Comparison of ENCODE assay signal across 9 mouse cellular contexts in the genomic region with DNA sequence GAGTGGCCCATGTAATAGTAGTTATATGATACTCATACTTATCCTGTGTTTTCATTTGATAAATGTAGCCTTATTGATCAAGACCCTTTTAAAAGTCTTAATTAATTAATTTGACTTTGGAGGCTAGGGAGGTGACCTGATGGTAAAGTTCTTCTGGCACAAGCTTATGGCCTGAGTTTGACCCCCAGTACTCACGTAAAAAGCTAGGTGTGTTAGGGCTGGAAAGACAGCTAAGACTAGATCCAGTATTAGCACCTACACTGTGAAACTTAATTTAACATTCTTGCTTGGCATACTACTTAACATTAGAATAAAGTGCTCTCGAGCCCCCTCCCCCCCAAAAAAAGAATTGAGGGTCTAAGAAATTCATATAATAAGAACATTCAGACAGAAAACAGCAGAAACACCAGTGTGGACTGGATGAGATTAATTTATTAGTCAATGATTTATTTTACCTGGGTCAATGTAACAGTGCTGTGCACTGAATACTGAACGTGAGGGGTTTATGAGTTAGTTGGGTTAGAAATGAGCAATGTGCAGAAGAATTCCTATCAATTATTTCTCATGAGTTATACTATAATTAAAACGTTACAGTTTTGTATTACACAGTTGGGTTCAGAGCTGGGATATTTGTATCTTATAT. TPM values are rescaled to one million over a fixed set of nuclear protein-coding genes. Genes with fewer than 3 reads are reported as not detected.
A peak's percentile ranks its signal among the peaks of the same experiment; 100 is the strongest.
DNase-seq lines count a peak whose midpoint lies in the region; ATAC-seq and TF ChIP-seq lines count a peak whose summit lies in the region.
"Had no signal": no experiment of that assay in that cellular context is flagged by ENCODE, and none has a peak within 500 bp of the region (broad histone marks: within the 10 kb centered on the region; RNA-seq: fewer than 3 reads in every experiment).

No protein-coding gene starts in this region.

- H3K4me3 ChIP-seq in hindbrain, embryonic 13.5 days: no peak overlapping the region
- H3K4me3 ChIP-seq in midbrain, embryonic 11.5 days (ENCODE audit: low read depth, low read length): peak overlapping the region; percentile 94; the same call in 1 of the 2 replicates

- peaks cover 16% of the 10 kb centered on the region for H3K4me1 ChIP-seq in hindbrain, embryonic 13.5 days (replicated peaks)
- no peaks in the 10 kb centered on the region; the same call in 1 of the 2 replicates for H3K4me1 ChIP-seq in midbrain, embryonic 11.5 days (ENCODE audit: control insufficient read depth, insufficient read depth, low read length)

- no peak overlapping the region for H3K9ac ChIP-seq in hindbrain, embryonic 13.5 days
- no peak overlapping the region for H3K9ac ChIP-seq in midbrain, embryonic 11.5 days (ENCODE audit: low read length)

- 57% methylated on average over 4 of the region's 4 CpGs for WGBS in hindbrain, embryonic 13.5 days
- 55% methylated on average over 4 of the region's 4 CpGs for WGBS in midbrain, embryonic 11.5 days

- TF ChIP-seq POLR2A in brain, embryonic 14.5 days (IDR thresholded peaks at IDR 0.05; ENCODE audit: borderline replicate concordance, extremely low read depth, insufficient read depth, insufficient read length, poor library complexity, severe bottlenecking): no peak

- no peak for TF ChIP-seq CTCF in brain, embryonic 14.5 days (IDR thresholded peaks at IDR 0.05; ENCODE audit: borderline replicate concordance, extremely low read depth, insufficient read depth, insufficient read length)

- H3K4me2 ChIP-seq in hindbrain, embryonic 13.5 days: peak overlapping the region; percentile 61
- peak overlapping the region; percentile 22; the same call in 1 of the 2 replicates for H3K4me2 ChIP-seq in midbrain, embryonic 11.5 days

- H3K36me3 ChIP-seq in hindbrain, embryonic 13.5 days: peaks cover 11% of the 10 kb centered on the region
- H3K36me3 ChIP-seq in midbrain, embryonic 11.5 days (ENCODE audit: control insufficient read depth, insufficient read depth, low read length): 0 out of 2 replicates have a peak, but pooled peaks cover 2% of the 10 kb centered on the region

- H3K9me3 ChIP-seq in hindbrain, embryonic 13.5 days: no peaks in the 10 kb centered on the region
- no peaks in the 10 kb centered on the region for H3K9me3 ChIP-seq in midbrain, embryonic 11.5 days (ENCODE audit: control insufficient read depth, low read length)

- peak; percentile 42 for DNase-seq in heart, adult 11 months
- DNase-seq in heart, adult 9 months (ENCODE audit: low spot score in 2 of 2): no peak
- peak; percentile 16 for DNase-seq in brain, embryonic 14.5 days (ENCODE audit: low read depth)
- no peak for DNase-seq in midbrain, embryonic 11.5 days (ENCODE audit: low spot score, missing footprints)
- DNase-seq in left cerebral cortex, postnatal 36 days (ENCODE audit: low spot score in 2 of 2): no peak
- DNase-seq in frontal cortex, adult 2 months (ENCODE audit: extremely low spot score in 1 of 2, low spot score in 1 of 2): no peak
- no peak for DNase-seq in Muller cell, postnatal 12 days (ENCODE audit: inconsistent ontology term)

- peak; percentile 38 for ATAC-seq in hindbrain, embryonic 13.5 days (ENCODE audit: low FRiP score)
- ATAC-seq in midbrain, embryonic 11.5 days (ENCODE audit: low FRiP score): peak; percentile 41

- no peak overlapping the region for H3K27ac ChIP-seq in hindbrain, embryonic 13.5 days
- H3K27ac ChIP-seq in midbrain, embryonic 11.5 days (ENCODE audit: low read depth, low read length): no peak overlapping the region

- intact Hi-C loops in left cerebral cortex, postnatal 36 days (cut with DNase I): no loop called here

- no peaks in the 10 kb centered on the region for H3K27me3 ChIP-seq in hindbrain, embryonic 13.5 days
- H3K27me3 ChIP-seq in midbrain, embryonic 11.5 days (ENCODE audit: control insufficient read depth, insufficient read depth, low read length): no peaks in the 10 kb centered on the region

RNA-seq across cellular contexts. Expression of a gene that starts 2.7 kb away (rescaled TPM):
- not detected in 2 replicates for polyA plus RNA-seq in brain, embryonic 14.5 days (2012; rRNA removed)
- polyA plus RNA-seq in hindbrain, embryonic 13.5 days (2015; fragmentation: Nextera tagmentation; extraction: Ambion mirVana): not detected in 2 replicates
- polyA plus RNA-seq in midbrain, embryonic 11.5 days (2014; fragmentation: Nextera tagmentation; extraction: Ambion mirVana): not detected in 2 replicates
- total RNA-seq in left cerebral cortex, postnatal 36 days (2021): not detected
- 0.08 TPM in 1 of 2 replicates, not detected in the other for polyA plus RNA-seq in frontal cortex, adult 2 months (2012; rRNA removed)
- total RNA-seq: left cerebral cortex, adult 8-10 months had no signal

RNA-seq across cellular contexts. Expression of a gene that starts 8.7 kb away (rescaled TPM):
- polyA plus RNA-seq in brain, embryonic 14.5 days (2012; rRNA removed): 52.7 and 73.9 TPM in 2 replicates
- polyA plus RNA-seq in hindbrain, embryonic 13.5 days (2015; fragmentation: Nextera tagmentation; extraction: Ambion mirVana): 63.4 and 65.8 TPM in 2 replicates
- polyA plus RNA-seq in midbrain, embryonic 11.5 days (2014; fragmentation: Nextera tagmentation; extraction: Ambion mirVana): 86.4 and 88.8 TPM in 2 replicates
- 100 to 1,000 TPM; 117 to 119 TPM for total RNA-seq in left cerebral cortex, postnatal 36 days (2021)
- 87.7 and 94.5 TPM in 2 replicates for polyA plus RNA-seq in frontal cortex, adult 2 months (2012; rRNA removed)

RNA-seq across cellular contexts. Expression of a gene that starts 51.9 kb away (rescaled TPM):
- polyA plus RNA-seq in brain, embryonic 14.5 days (2012; rRNA removed): 11.2 and 12.3 TPM in 2 replicates
- 14.9 and 16.1 TPM in 2 replicates for polyA plus RNA-seq in hindbrain, embryonic 13.5 days (2015; fragmentation: Nextera tagmentation; extraction: Ambion mirVana)
- 13.8 and 15.9 TPM in 2 replicates for polyA plus RNA-seq in midbrain, embryonic 11.5 days (2014; fragmentation: Nextera tagmentation; extraction: Ambion mirVana)
- total RNA-seq in left cerebral cortex, postnatal 36 days (2021): 10 to 100 TPM in 1 of 2 experiments, 1 to 10 TPM in 1; 8.5 to 16.3 TPM
- polyA plus RNA-seq in frontal cortex, adult 2 months (2012; rRNA removed): 11.7 and 12.0 TPM in 2 replicates

RNA-seq across cellular contexts. Expression of a gene that starts 52.5 kb away (rescaled TPM):
- polyA plus RNA-seq in brain, embryonic 14.5 days (2012; rRNA removed): 24.6 and 24.7 TPM in 2 replicates
- 26.9 and 28.7 TPM in 2 replicates for polyA plus RNA-seq in hindbrain, embryonic 13.5 days (2015; fragmentation: Nextera tagmentation; extraction: Ambion mirVana)
- 13.3 and 13.6 TPM in 2 replicates for polyA plus RNA-seq in midbrain, embryonic 11.5 days (2014; fragmentation: Nextera tagmentation; extraction: Ambion mirVana)
- 10 to 100 TPM; 22.3 to 34.6 TPM for total RNA-seq in left cerebral cortex, postnatal 36 days (2021)
- polyA plus RNA-seq in frontal cortex, adult 2 months (2012; rRNA removed): 26.5 and 28.9 TPM in 2 replicates

Comparison
In these comparisons a context has a peak if more than half of its experiments do, and no peak if none do; other contexts are left out.
1. DNase-seq: peak in heart, adult 11 months (single experiment) and brain, embryonic 14.5 days (single experiment); none in heart, adult 9 months (0 of 2), midbrain, embryonic 11.5 days (single experiment), left cerebral cortex, postnatal 36 days (0 of 2), frontal cortex, adult 2 months (0 of 2) and Muller cell, postnatal 12 days (single experiment).